Comparison of ENCODE assay signal across 7 mouse cellular contexts in the genomic region with DNA sequence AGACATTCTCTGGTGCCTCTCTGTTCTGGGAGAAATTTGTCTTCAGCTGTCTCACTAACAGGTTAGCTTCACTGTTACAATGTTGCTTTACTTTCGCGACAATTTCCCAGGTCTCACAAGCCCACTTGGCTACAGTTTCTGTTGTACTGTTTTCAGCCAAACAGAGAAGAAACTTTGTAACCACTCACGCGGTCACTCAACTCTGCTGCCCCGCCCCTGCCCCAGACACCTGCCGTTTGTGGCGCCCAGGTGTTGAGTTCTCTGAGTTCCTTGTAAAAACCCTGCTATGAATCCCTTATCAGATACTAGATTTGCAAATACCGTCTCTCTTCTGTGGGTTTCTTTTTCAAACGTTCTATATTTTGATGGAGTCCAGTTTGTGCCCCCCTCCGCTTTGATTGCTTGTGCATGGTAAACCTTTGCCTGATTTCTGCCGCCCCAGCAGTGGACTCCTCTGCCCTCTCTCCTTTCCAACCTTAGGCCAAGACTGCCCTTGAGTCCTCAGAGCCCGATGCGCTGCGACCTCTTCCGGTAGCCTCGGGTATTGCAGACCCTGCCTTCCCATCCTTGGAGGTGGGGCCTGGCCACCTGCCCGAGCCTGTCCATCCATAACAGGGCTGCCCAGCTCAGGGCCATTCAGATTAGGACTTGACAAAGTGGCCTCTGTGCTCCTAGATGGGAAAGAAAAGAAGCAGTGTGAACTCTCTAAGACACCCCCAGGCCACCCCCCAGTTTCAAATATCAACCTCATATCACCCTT. TPM values are rescaled to one million over a fixed set of nuclear protein-coding genes. Genes with fewer than 3 reads are reported as not detected.
A peak's percentile ranks its signal among the peaks of the same experiment; 100 is the strongest.
DNase-seq lines count a peak whose midpoint lies in the region; ATAC-seq and TF ChIP-seq lines count a peak whose summit lies in the region.

No protein-coding gene starts in this region.

- no peak overlapping the region for H3K4me2 ChIP-seq in limb, embryonic 14.5 days (replicated peaks; ENCODE audit: low read depth, low read length, severe bottlenecking)

- H3K27me3 ChIP-seq in embryonic facial prominence, embryonic 10.5 days (replicated peaks; ENCODE audit: low read depth, poor library complexity, severe bottlenecking), result no peaks in the 10 kb centered on the region
- no peaks in the 10 kb centered on the region for H3K27me3 ChIP-seq in heart, adult 2 months (ENCODE audit: control insufficient read depth, insufficient read depth, low read length)
- H3K27me3 ChIP-seq in limb, embryonic 14.5 days (ENCODE audit: control insufficient read depth, insufficient read depth, low read length), result no peaks in the 10 kb centered on the region

- peak; percentile 89 for DNase-seq in adrenal gland, adult 8-10 months
- DNase-seq in embryonic facial prominence, embryonic 10.5 days (ENCODE audit: low spot score), result peak; percentile 89
- peak; percentile 83 to 91 for DNase-seq in heart, adult 2 months
- DNase-seq in kidney, adult 9 months, result peak; percentile 98
- peak; percentile 80 for DNase-seq in limb, embryonic 14.5 days (ENCODE audit: low spot score)
- peak; percentile 50 to 65 for DNase-seq in monocyte, adult 2 months (ENCODE audit: low read depth in 1 of 2, low spot score in 2 of 2)
- DNase-seq in spleen, postnatal 10 days (ENCODE audit: low spot score in 2 of 2), result peak; percentile 65 to 86

- no peak for TF ChIP-seq POLR2A in heart, adult 2 months (IDR thresholded peaks at IDR 0.05; ENCODE audit: insufficient read depth, low read depth, low read length)
- no peak for TF ChIP-seq POLR2A in limb, embryonic 14.5 days (IDR thresholded peaks at IDR 0.05; ENCODE audit: borderline replicate concordance, extremely low read depth, insufficient read depth, insufficient read length)

- no peaks in the 10 kb centered on the region for H3K79me2 ChIP-seq in heart, adult 2 months (replicated peaks; ENCODE audit: control insufficient read depth, insufficient read depth, low read length)

- ATAC-seq in limb, embryonic 14.5 days (ENCODE audit: low FRiP score, low read depth), result peak; percentile 41; the same call in 1 of the 2 replicates

- TF ChIP-seq EP300 in heart, adult 2 months (IDR thresholded peaks at IDR 0.05; ENCODE audit: insufficient read depth, low read depth, low read length), result 0 out of 2 replicates have a peak, but pooled peaks have one; percentile 62

- peaks cover 11% of the 10 kb centered on the region for H3K4me1 ChIP-seq in embryonic facial prominence, embryonic 10.5 days
- no peaks in the 10 kb centered on the region for H3K4me1 ChIP-seq in heart, adult 2 months (ENCODE audit: control insufficient read depth, insufficient read depth, low read length)
- peaks cover 7% of the 10 kb centered on the region for H3K4me1 ChIP-seq in limb, embryonic 14.5 days (ENCODE audit: control insufficient read depth, insufficient read depth, low read length)

- TF ChIP-seq CTCF in heart, adult 2 months (IDR thresholded peaks at IDR 0.05), result peak; percentile 92

- no peak overlapping the region for H3K9ac ChIP-seq in heart, adult 2 months (ENCODE audit: low read depth, low read length)
- no peak overlapping the region for H3K9ac ChIP-seq in limb, embryonic 14.5 days (ENCODE audit: low read depth, low read length, severe bottlenecking)

- H3K4me3 ChIP-seq in embryonic facial prominence, embryonic 10.5 days, result no peak overlapping the region
- H3K4me3 ChIP-seq in heart, adult 2 months, result no peak overlapping the region
- H3K4me3 ChIP-seq in limb, embryonic 14.5 days (replicated peaks; ENCODE audit: low read length), result no peak overlapping the region

- intact Hi-C loops in heart, adult 2 months (cut with DNase I), result loop anchor here (2.0 to 10.0 kb wide), 2 partner anchors 295 to 515 kb away; a partner anchor contains a TSS

- H3K27ac ChIP-seq in embryonic facial prominence, embryonic 10.5 days (replicated peaks), result no peak overlapping the region
- H3K27ac ChIP-seq in heart, adult 2 months, result no peak overlapping the region
- no peak overlapping the region for H3K27ac ChIP-seq in limb, embryonic 14.5 days (replicated peaks; ENCODE audit: low read depth, low read length)

- no peaks in the 10 kb centered on the region for H3K36me3 ChIP-seq in embryonic facial prominence, embryonic 10.5 days (replicated peaks)
- H3K36me3 ChIP-seq in heart, adult 2 months (ENCODE audit: control insufficient read depth, insufficient read depth, low read length), result no peaks in the 10 kb centered on the region
- no peaks in the 10 kb centered on the region for H3K36me3 ChIP-seq in limb, embryonic 14.5 days (ENCODE audit: control insufficient read depth, insufficient read depth, low read length)

- WGBS in embryonic facial prominence, embryonic 10.5 days, result 20% methylated on average over 17 of the region's 17 CpGs
- 27% methylated on average over 17 of the region's 17 CpGs for WGBS in heart, adult 2 months
- WGBS in limb, embryonic 14.5 days, result 15% methylated on average over 17 of the region's 17 CpGs

- H3K9me3 ChIP-seq in embryonic facial prominence, embryonic 10.5 days, result no peaks in the 10 kb centered on the region
- no peaks in the 10 kb centered on the region for H3K9me3 ChIP-seq in limb, embryonic 14.5 days (ENCODE audit: control insufficient read depth, low read length)

RNA-seq across cellular contexts. Expression of a gene that starts 17.7 kb away (rescaled TPM):
- total RNA-seq in adrenal gland, adult 8-10 months (2022), result 10 to 100 TPM; 55.5 to 58.6 (median 58.0) TPM
- polyA plus RNA-seq in embryonic facial prominence, embryonic 10.5 days (2016; fragmentation: Nextera tagmentation; extraction: Ambion mirVana), result 26.6 and 28.0 TPM in 2 replicates
- 100 to 1,000 TPM; 108 to 152 TPM for total RNA-seq in heart, adult 2 months (2021)
- polyA plus RNA-seq in heart, adult 2 months (2012; rRNA removed), result 157 and 220 TPM in 2 replicates
- 67.4 and 81.1 TPM in 2 replicates for polyA plus RNA-seq in limb, embryonic 14.5 days (2012; rRNA removed)
- 60.2 and 61.5 TPM in 2 replicates for polyA plus RNA-seq in limb, embryonic 14.5 days (2014; fragmentation: Nextera tagmentation; extraction: Ambion mirVana)

RNA-seq across cellular contexts. Expression of a gene that starts 21.8 kb away (rescaled TPM):
- total RNA-seq in adrenal gland, adult 8-10 months (2022), result 1 to 10 TPM; 2.8 to 5.9 (median 5.0) TPM
- polyA plus RNA-seq in embryonic facial prominence, embryonic 10.5 days (2016; fragmentation: Nextera tagmentation; extraction: Ambion mirVana), result 2.7 and 2.8 TPM in 2 replicates
- 10 to 100 TPM; 66.7 to 79.4 TPM for total RNA-seq in heart, adult 2 months (2021)
- 28.7 and 30.9 TPM in 2 replicates for polyA plus RNA-seq in heart, adult 2 months (2012; rRNA removed)
- 7.8 and 11.4 TPM in 2 replicates for polyA plus RNA-seq in limb, embryonic 14.5 days (2012; rRNA removed)
- polyA plus RNA-seq in limb, embryonic 14.5 days (2014; fragmentation: Nextera tagmentation; extraction: Ambion mirVana), result 3.0 and 3.2 TPM in 2 replicates

RNA-seq across cellular contexts. Expression of a gene that starts 46.2 kb away (rescaled TPM):
- total RNA-seq in adrenal gland, adult 8-10 months (2022), result 10 to 100 TPM; 44.8 to 81.7 (median 62.8) TPM
- polyA plus RNA-seq in embryonic facial prominence, embryonic 10.5 days (2016; fragmentation: Nextera tagmentation; extraction: Ambion mirVana), result 31.6 and 35.0 TPM in 2 replicates
- 100 to 1,000 TPM; 138 to 184 TPM for total RNA-seq in heart, adult 2 months (2021)
- 179 and 234 TPM in 2 replicates for polyA plus RNA-seq in heart, adult 2 months (2012; rRNA removed)
- polyA plus RNA-seq in limb, embryonic 14.5 days (2012; rRNA removed), result 71.3 and 93.1 TPM in 2 replicates
- polyA plus RNA-seq in limb, embryonic 14.5 days (2014; fragmentation: Nextera tagmentation; extraction: Ambion mirVana), result 67.1 and 71.4 TPM in 2 replicates
